Mouse (Mus musculus): Measurements from ENCODE around the gene Sult2b1. TPM values are rescaled to one million over a fixed set of nuclear protein-coding genes. Genes with fewer than 3 reads are reported as not detected.

The Sult2b1 gene
- polyA plus RNA-seq, 1 experiment from 2014 or later = 3.7 TPM

DNA sequence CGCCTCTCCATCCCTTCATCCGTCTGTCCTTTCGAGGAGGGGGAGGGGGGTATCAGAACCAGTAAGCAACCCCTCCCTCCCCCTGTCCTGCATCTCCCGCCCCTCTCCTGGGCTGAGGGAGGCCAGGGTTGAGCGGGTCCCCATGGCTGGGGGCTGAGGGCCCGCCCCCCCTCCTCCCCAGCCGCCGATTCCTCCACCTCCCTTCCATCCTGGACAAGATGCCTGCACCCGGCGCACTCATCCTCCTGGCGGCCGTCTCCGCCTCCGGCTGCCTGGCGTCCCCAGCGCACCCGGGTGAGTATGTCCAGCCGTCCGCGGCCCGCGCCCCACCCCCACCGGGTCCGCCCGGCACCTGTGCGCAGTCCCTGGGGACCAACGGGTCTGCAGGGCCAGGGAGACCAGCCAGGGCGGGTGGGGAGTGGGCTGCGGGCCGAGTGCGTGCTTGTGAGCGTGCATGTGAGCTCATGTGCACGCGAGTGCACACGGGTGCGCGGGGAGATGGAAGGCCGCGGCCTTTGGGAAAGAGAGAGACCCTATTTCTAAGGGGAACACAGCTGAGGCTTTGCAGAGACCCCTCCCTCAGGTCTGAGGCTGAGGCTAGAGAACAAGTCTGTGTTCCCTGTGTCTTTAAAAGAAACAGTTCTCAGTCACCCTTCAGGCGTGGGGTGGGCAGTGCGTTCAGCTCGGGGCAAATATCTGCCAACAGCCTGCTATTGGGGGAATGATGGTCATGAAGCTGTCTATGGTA is 1.1 kb upstream of the Sult2b1 start:
- ATAC-seq (no peak), DNase-seq (ENCODE audit: low spot score) (no peak)
- Histone ChIP-seq H3K4me2 (replicated peaks; ENCODE audit: low read depth, low read length) (peak overlapping the region; percentile 54), H3K4me3 (ENCODE audit: low read depth, low read length) (0 out of 2 replicates have a peak overlapping the region, but pooled peaks have one; percentile 19), H3K4me1 (ENCODE audit: insufficient read depth, low read depth, low read length) (peaks cover 4% of the 10 kb centered on the region; the same call in 1 of the 2 replicates), H3K27ac (ENCODE audit: low read length) (no peak overlapping the region), H3K9ac (replicated peaks; ENCODE audit: low read depth) (no peak overlapping the region), H3K36me3 (ENCODE audit: insufficient read depth, low read length) (no peaks in the 10 kb centered on the region), H3K9me3 (ENCODE audit: low read length) (no peaks in the 10 kb centered on the region), H3K27me3 (replicated peaks; ENCODE audit: insufficient read depth, low read length) (peaks cover 12% of the 10 kb centered on the region; the same call in 1 of the 2 replicates)
- TF ChIP-seq EP300 (IDR thresholded peaks at IDR 0.05) (no peak), CTCF (IDR thresholded peaks at IDR 0.05) (no peak; the same call in 1 of the 2 replicates)
- 1% methylated on average over 32 of the region's 42 CpGs for WGBS

DNA sequence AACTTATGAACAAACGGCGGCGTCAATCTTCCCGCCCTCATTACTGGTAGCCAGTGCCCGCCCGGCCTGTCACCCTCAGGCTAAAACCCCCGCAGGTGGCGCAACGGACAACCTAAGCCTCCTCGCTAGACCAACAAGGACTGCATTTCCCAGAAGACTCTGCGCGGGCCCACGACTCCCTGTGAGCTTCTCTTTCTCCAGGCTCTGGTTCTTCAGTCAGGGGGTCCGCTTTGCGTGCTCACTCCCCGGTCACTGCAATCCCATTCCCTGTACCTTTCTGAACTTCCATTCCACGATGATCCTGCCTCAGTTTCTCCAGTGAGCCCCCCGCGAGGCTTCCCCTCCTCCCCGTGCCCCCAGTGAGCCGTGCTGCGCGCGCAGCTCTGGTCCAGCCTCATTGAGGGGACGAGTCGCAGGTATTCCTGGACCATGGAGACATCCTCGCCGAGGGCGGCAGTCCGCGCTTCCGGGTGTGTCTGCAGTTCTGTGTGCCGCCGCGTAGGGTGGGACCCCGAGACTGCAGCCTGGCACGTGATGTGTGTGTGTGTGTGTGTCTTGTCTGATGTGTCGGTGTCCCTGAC is 868 bp downstream of the Sult2b1 start, which contains the start of gene Lmtk3:
Gene Lmtk3 (plus strand): TSS at position 228 of the 581 bp plus-strand sequence.
- Histone ChIP-seq H3K9ac (replicated peaks; ENCODE audit: low read depth) (0 out of 2 replicates have a peak within 1 kb of the TSS, but pooled peaks have one; percentile 23), H3K27ac (ENCODE audit: low read length) (no peak within 1 kb of the TSS), H3K27me3 (replicated peaks; ENCODE audit: insufficient read depth, low read length) (peaks cover 12% of the 10 kb centered on the region; the same call in 1 of the 2 replicates), H3K4me3 (ENCODE audit: low read depth, low read length) (peak within 1 kb of the TSS; percentile 49), H3K36me3 (ENCODE audit: insufficient read depth, low read length) (no peaks in the 10 kb centered on the region), H3K9me3 (ENCODE audit: low read length) (no peaks in the 10 kb centered on the region), H3K4me2 (replicated peaks; ENCODE audit: low read depth, low read length) (peak within 1 kb of the TSS; percentile 85), H3K4me1 (ENCODE audit: insufficient read depth, low read depth, low read length) (peaks cover 4% of the 10 kb centered on the region; the same call in 1 of the 2 replicates)
- peak; percentile 81 for ATAC-seq
- peak; percentile 57 for TF ChIP-seq CTCF (IDR thresholded peaks at IDR 0.05)
- no peak for TF ChIP-seq EP300 (IDR thresholded peaks at IDR 0.05)
- WGBS = 1% methylated on average over 38 of the region's 38 CpGs
- peak; percentile 84 for DNase-seq (ENCODE audit: low spot score)

DNA sequence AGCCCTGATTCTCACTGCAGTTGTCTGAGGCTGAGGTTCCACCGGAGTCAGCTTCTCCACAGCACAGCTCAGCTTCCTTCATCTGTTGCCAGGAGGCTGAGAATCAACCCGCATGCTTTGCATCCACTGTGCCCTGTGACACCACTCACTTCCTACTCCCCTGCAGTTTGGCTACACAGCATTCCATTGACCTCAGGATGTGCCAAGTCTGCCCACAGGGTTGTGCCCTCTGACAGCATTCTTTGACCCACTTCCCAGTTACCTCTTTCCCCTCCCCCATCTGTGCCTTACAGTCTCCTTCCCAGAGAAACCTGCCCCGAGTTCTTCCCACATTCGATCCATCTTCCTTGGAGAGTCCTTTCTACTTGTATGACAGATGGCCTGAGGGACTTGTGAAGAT is 2.2 kb downstream of the Sult2b1 start:
- Histone ChIP-seq H3K4me2 (replicated peaks; ENCODE audit: low read depth, low read length) (no peak overlapping the region), H3K27me3 (replicated peaks; ENCODE audit: insufficient read depth, low read length) (peaks cover 12% of the 10 kb centered on the region; the same call in 1 of the 2 replicates), H3K27ac (ENCODE audit: low read length) (no peak overlapping the region), H3K9me3 (ENCODE audit: low read length) (no peaks in the 10 kb centered on the region), H3K4me1 (ENCODE audit: insufficient read depth, low read depth, low read length) (peaks cover 4% of the 10 kb centered on the region; the same call in 1 of the 2 replicates), H3K9ac (replicated peaks; ENCODE audit: low read depth) (no peak overlapping the region), H3K36me3 (ENCODE audit: insufficient read depth, low read length) (no peaks in the 10 kb centered on the region), H3K4me3 (ENCODE audit: low read depth, low read length) (no peak overlapping the region)
- no peak for DNase-seq (ENCODE audit: low spot score)
- WGBS = 58% methylated on average over 4 of the region's 4 CpGs
- ATAC-seq = no peak
- no peak for TF ChIP-seq EP300 (IDR thresholded peaks at IDR 0.05)
- no peak for TF ChIP-seq CTCF (IDR thresholded peaks at IDR 0.05)

DNA sequence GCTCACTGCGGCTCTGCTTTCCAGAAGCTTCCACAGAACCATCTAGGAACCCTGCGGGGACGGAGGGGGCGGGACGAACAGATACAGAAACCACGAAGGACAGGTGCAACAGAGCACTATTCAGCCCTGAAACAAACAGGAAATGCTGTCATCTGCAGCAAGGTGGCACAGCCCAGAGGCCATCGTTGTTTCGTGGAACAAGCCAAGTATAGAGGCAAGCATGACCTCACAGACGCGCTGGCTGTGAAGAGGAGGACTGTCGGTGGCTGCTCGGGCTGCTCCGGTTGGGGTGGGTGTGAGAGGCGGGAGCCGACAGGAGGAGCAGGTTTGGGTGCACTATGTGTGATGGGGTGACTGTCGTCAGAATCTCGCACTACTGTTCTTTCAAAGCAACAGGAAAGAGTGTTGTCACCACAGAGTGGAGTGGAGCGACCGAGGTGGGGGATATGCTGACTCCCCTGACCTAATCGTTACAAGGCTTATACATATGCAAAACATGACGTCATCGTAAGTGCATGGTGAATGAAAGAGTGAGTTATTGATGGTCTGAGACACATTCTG is 5.3 kb downstream of the Sult2b1 start:
- H3K4me3 ChIP-seq (ENCODE audit: low read depth, low read length) = no peak overlapping the region
- H3K27me3 ChIP-seq (replicated peaks; ENCODE audit: insufficient read depth, low read length) = peaks cover 2% of the 10 kb centered on the region; the same call in 1 of the 2 replicates
- WGBS = 21% methylated on average over 22 of the region's 22 CpGs
- no peaks in the 10 kb centered on the region for H3K36me3 ChIP-seq (ENCODE audit: insufficient read depth, low read length)
- H3K27ac ChIP-seq (ENCODE audit: low read length) = no peak overlapping the region
- no peaks in the 10 kb centered on the region for H3K9me3 ChIP-seq (ENCODE audit: low read length)
- 0 out of 2 replicates have a peak, but pooled peaks have one; percentile 11 for ATAC-seq
- no peak for DNase-seq (ENCODE audit: low spot score)
- H3K9ac ChIP-seq (replicated peaks; ENCODE audit: low read depth) = no peak overlapping the region
- peaks cover 4% of the 10 kb centered on the region; the same call in 1 of the 2 replicates for H3K4me1 ChIP-seq (ENCODE audit: insufficient read depth, low read depth, low read length)
- H3K4me2 ChIP-seq (replicated peaks; ENCODE audit: low read depth, low read length) = 0 out of 2 replicates have a peak overlapping the region, but pooled peaks have one; percentile 8
- TF ChIP-seq EP300 (IDR thresholded peaks at IDR 0.05) = no peak
- no peak for TF ChIP-seq CTCF (IDR thresholded peaks at IDR 0.05)

DNA sequence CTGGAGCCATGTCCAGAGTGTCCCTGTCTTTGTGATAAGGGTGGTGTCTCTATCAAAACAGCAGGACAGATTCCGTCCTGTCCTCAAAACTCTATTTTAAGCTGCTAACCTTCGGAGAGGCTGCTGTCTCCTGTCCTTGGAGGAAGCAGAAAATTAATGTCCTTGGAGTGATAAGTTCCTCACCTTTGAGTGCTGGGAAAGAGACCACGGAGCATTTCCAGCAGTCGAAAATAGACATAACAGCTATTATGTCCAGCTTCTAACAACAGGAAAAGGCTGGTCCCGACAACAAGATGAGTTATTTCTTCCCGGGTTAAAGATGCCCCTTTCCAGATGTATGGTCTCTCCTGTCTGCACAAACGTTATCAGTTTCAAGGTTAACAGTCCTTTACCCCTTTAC is 9.2 kb downstream of the Sult2b1 start:
- TF ChIP-seq EP300 (IDR thresholded peaks at IDR 0.05) = no peak
- TF ChIP-seq CTCF (IDR thresholded peaks at IDR 0.05) = no peak
- 56% methylated on average over 7 of the region's 7 CpGs for WGBS
- Histone ChIP-seq H3K4me2 (replicated peaks; ENCODE audit: low read depth, low read length) (no peak overlapping the region), H3K4me1 (ENCODE audit: insufficient read depth, low read depth, low read length) (no peaks in the 10 kb centered on the region), H3K27me3 (replicated peaks; ENCODE audit: insufficient read depth, low read length) (no peaks in the 10 kb centered on the region), H3K9ac (replicated peaks; ENCODE audit: low read depth) (no peak overlapping the region), H3K4me3 (ENCODE audit: low read depth, low read length) (no peak overlapping the region), H3K9me3 (ENCODE audit: low read length) (no peaks in the 10 kb centered on the region), H3K27ac (ENCODE audit: low read length) (no peak overlapping the region), H3K36me3 (ENCODE audit: insufficient read depth, low read length) (no peaks in the 10 kb centered on the region)
- no peak for DNase-seq (ENCODE audit: low spot score)
- no peak for ATAC-seq

DNA sequence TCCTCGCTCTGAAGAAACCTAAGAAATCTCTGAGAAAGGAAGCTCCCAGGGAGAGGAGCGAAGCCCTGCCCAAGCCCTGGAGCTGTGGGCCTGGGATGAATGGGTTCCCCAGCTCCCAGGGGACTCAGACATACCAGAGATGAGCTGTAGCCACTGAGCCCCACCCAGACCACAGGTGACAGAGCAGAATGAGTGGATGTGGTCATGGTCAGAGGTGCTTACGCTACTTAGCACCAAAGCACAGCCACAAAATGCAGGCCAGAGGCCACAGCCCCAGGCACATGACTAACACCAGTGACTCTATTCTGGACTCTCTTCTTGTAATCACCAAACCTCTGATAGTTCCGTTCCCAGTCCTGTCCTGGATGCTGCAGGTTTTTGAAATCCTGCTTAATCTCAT is 13.4 kb downstream of the Sult2b1 start:
- ATAC-seq = no peak
- no peak overlapping the region for H3K27ac ChIP-seq (ENCODE audit: low read length)
- TF ChIP-seq CTCF (IDR thresholded peaks at IDR 0.05) (no peak), EP300 (IDR thresholded peaks at IDR 0.05) (no peak)

More for the DNA sequence above, 13.4 kb downstream of the Sult2b1 start:
- no peak overlapping the region for H3K9ac ChIP-seq (replicated peaks; ENCODE audit: low read depth)
- no peak overlapping the region for H3K4me2 ChIP-seq (replicated peaks; ENCODE audit: low read depth, low read length)
- H3K4me1 ChIP-seq (ENCODE audit: insufficient read depth, low read depth, low read length) = no peaks in the 10 kb centered on the region
- no peaks in the 10 kb centered on the region for H3K36me3 ChIP-seq (ENCODE audit: insufficient read depth, low read length)
- WGBS = 64% methylated on average over 4 of the region's 4 CpGs
- no peaks in the 10 kb centered on the region for H3K27me3 ChIP-seq (replicated peaks; ENCODE audit: insufficient read depth, low read length)
- H3K4me3 ChIP-seq (ENCODE audit: low read depth, low read length) = no peak overlapping the region
- DNase-seq (ENCODE audit: low spot score) = no peak
- H3K9me3 ChIP-seq (ENCODE audit: low read length) = no peaks in the 10 kb centered on the region
